Mouse (Mus musculus) midbrain, embryonic 10.5 days (tissue): ENCODE data around the gene Ccdc28b. TPM values are rescaled to one million over a fixed set of nuclear protein-coding genes. Genes with fewer than 3 reads are reported as not detected.

Source experiments
- DNase-seq: peaks from one replicate; pipeline ENCODE4 v3.0.0-alpha.2; 2017; ENCODE audit warnings: low spot score
- H3K27ac ChIP-seq: fragments of 300-500 bp; sonication (generic); replicated peaks from 2 replicates; pipeline ENCODE4 v1.5.1; 2016; ENCODE audit warnings: mild to moderate bottlenecking
- H3K27me3 ChIP-seq: fragments of 300-500 bp; sonication (generic); 2 replicates; pipeline ENCODE4 v1.6.1; 2016; ENCODE audit warnings: low read depth, mild to moderate bottlenecking; ENCODE audit not compliant: poor library complexity, severe bottlenecking
- H3K36me3 ChIP-seq: fragments of 300-500 bp; sonication (generic); 2 replicates; pipeline ENCODE4 v1.6.1; 2016; ENCODE audit warnings: mild to moderate bottlenecking, moderate library complexity
- H3K4me1 ChIP-seq: fragments of 300-500 bp; sonication (generic); 2 replicates; pipeline ENCODE4 v1.6.1; 2016
- H3K4me3 ChIP-seq: fragments of 300-500 bp; sonication (generic); 2 replicates; pipeline ENCODE4 v1.5.1; 2016; ENCODE audit warnings: mild to moderate bottlenecking, moderate library complexity
- H3K9me3 ChIP-seq: fragments of 300-500 bp; sonication (generic); replicated peaks from 2 replicates; pipeline ENCODE4 v1.6.1; 2016; ENCODE audit warnings: mild to moderate bottlenecking
- WGBS: fragments of 180-500 bp; shearing (Covaris S2); methylation state at CpG from one replicate; pipeline ENCODE4 v1.1.7; 2016; 5-methylcytosine and 5-hydroxymethylcytosine counted together
- polyA plus RNA-seq: library from polyadenylated mRNA; unstranded; fragments of >200 nt; fragmentation: Nextera tagmentation; extraction: Ambion mirVana; gene quantifications from 2 replicates; pipeline ENCODE4 v1.2.1, GENCODE M21; 2016

Gene Ccdc28b
- polyA plus RNA-seq, 1 experiment from 2014 or later, result 58.6 TPM

DNA sequence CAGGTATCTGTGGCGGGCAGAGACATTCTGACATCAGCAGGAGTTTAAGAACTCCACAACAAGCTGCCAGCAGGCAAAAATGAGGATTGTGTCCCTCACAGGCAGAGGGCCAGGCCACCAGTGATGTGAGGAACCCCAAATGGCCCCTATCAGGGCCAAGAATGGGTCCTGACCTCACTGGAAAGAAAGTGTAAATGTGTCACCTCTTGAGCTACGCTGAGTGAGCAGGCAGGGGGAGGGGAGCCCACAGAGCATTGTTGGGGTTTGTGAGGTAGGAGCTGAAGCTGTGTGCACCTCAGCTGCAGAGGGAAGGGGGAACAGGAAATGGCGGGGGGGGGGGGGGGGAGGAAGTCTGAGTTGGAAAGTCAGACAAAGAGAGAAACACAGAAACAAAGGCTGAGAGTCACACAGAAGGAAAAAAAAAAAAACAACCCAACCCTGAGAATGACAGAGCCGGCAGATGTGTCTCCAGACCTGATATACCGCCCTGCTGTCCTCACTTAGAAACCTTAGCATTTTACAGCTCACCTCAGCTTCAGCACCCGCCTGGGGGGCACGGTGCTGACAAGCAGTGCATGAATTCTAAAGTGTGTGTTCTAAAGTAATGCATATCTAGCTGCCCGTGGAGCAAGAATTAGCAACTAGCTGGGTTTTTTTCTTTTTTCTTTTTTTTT lies 48.4 kb downstream of the Ccdc28b start:
- 62% methylated on average over 7 of the region's 8 CpGs for WGBS
- peak overlapping the region; percentile 46; the same call in 1 of the 2 replicates for H3K27ac ChIP-seq
- no peaks in the 10 kb centered on the region for H3K9me3 ChIP-seq
- DNase-seq, result no peak
- no peaks in the 10 kb centered on the region for H3K36me3 ChIP-seq
- peaks cover 18% of the 10 kb centered on the region for H3K4me1 ChIP-seq
- no peak overlapping the region for H3K4me3 ChIP-seq
- H3K27me3 ChIP-seq, result 0 out of 2 replicates have a peak, but pooled peaks cover 5% of the 10 kb centered on the region

DNA sequence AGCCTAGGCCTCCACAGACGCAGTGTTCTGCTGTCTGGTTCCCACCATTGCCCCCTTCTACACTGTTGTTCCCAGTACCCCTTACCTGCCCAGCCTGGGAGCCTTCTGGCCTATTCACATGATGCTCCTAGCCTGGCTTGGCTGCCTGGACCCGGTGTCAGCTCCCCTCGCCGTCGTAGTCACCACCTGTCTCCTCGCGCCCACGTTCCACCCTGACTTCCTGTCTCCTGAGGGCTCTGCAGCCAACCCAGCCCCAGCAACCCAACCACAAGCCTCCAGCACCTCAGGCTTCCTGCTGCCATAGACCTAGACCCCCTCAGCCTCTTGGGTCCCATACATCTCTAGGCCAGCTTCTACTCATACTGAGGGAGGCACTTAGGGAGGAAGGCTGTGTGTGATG lies 50.3 kb downstream of the Ccdc28b start, which contains the start of gene Lck:
Gene Lck (minus strand): TSS at position 212 of the 400 bp plus-strand sequence.
- H3K4me3 ChIP-seq, result no peak within 1 kb of the TSS
- 93% methylated on average over 8 of the region's 8 CpGs for WGBS
- H3K36me3 ChIP-seq, result no peaks in the 10 kb centered on the region
- peaks cover 18% of the 10 kb centered on the region for H3K4me1 ChIP-seq
- H3K27ac ChIP-seq, result no peak within 1 kb of the TSS
- no peak for DNase-seq
- no peaks in the 10 kb centered on the region for H3K9me3 ChIP-seq
- H3K27me3 ChIP-seq, result 0 out of 2 replicates have a peak, but pooled peaks cover 5% of the 10 kb centered on the region

DNA sequence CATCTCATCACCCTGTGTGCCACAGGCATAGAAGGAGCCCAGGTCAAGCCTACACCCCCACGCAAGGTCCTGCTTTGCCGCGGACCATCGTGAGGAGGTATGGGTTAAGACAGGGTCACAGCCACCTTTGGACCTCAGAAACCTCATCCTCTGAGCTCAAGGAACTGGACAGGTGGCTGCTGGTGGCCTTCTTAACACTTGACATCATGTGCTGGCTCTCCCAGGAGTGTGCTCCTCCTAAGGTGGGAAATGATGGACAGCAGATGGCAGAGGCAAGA lies 50.7 kb downstream of the Ccdc28b start:
- Histone ChIP-seq H3K27ac (no peak overlapping the region), H3K9me3 (no peaks in the 10 kb centered on the region)
- 97% methylated on average over 4 of the region's 4 CpGs for WGBS

DNA sequence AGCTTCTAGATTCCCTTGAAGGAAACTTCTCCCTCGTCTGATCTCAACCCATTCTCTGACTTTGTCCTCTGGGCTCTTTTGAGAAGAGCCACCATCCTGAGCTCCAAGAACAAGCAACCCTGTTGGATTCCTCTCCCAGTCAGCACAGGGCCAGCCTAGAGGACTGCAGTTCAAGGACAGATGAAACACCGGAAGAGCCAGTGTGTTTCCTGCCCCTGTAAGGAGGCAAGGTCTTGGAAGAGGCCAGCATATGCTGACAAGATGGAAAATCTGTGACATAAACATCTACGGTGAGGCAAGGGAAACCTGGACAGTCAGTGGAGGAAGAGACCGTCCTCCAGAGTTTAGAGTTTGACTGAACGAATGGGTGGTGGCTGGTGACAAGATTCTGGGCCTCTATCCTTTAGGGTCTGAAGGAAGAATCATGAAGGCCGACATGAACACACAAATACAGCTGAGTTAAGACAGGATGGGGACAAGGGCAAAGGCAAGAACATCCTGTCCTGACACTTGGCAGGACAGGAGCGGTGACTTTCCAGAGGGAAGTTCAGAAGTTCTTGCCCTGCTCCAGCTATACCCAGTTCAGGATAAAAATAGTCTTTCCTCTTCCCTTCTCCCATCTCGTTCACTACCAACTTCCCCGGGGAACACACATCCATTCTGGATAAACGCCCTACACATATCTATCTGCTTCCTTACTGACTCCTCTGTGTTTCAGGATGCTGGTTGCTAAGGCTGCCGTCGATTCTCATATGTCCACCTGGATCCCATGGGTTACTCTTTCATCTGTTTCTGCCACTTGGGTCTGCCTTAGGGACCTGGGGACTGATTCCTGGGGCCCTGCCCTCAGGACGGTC lies 51.3 kb downstream of the Ccdc28b start:
- WGBS, result 86% methylated on average over 13 of the region's 13 CpGs
- no peak overlapping the region for H3K27ac ChIP-seq
- H3K9me3 ChIP-seq, result no peaks in the 10 kb centered on the region
- DNase-seq, result no peak
- H3K36me3 ChIP-seq, result no peaks in the 10 kb centered on the region
- no peak overlapping the region for H3K4me3 ChIP-seq
- H3K27me3 ChIP-seq, result 0 out of 2 replicates have a peak, but pooled peaks cover 5% of the 10 kb centered on the region
- peaks cover 17% of the 10 kb centered on the region for H3K4me1 ChIP-seq

More for the DNA sequence above, 50.7 kb downstream of the Ccdc28b start:
- no peak for DNase-seq
- Histone ChIP-seq H3K36me3 (no peaks in the 10 kb centered on the region), H3K4me1 (peaks cover 18% of the 10 kb centered on the region), H3K27me3 (0 out of 2 replicates have a peak, but pooled peaks cover 5% of the 10 kb centered on the region), H3K4me3 (no peak overlapping the region)

DNA sequence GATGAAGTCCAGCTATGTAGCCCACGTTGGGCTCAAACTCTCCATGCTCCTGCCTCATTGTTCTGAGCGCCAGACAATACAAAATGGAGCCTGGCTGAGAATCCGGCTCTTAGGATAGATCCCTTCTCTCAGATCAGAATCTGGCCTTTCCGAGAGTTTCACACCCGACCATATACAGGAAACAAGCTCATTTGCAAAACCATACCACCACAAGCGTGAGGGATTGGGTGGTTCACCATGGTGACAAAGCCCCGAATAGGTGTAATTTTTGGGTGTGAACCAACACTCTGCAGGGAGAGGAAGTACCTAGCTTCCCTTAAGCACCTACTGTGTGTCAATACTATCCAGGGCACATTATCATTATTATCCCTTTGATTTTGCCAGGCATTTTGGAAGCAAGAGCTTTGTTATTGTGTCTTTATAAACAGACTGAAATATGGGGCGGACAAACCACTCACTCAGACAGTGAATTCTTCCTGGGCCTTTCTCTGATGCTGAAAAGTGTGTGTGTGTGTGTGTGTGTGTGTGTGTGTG lies 52.1 kb downstream of the Ccdc28b start:
- WGBS, result 80% methylated on average over 8 of the region's 8 CpGs
- 0 out of 2 replicates have a peak, but pooled peaks cover under 1% of the 10 kb centered on the region for H3K27me3 ChIP-seq
- H3K36me3 ChIP-seq, result no peaks in the 10 kb centered on the region
- H3K4me3 ChIP-seq, result no peak overlapping the region
- H3K27ac ChIP-seq, result no peak overlapping the region
- DNase-seq, result no peak
- no peaks in the 10 kb centered on the region for H3K9me3 ChIP-seq
- peaks cover 9% of the 10 kb centered on the region for H3K4me1 ChIP-seq

DNA sequence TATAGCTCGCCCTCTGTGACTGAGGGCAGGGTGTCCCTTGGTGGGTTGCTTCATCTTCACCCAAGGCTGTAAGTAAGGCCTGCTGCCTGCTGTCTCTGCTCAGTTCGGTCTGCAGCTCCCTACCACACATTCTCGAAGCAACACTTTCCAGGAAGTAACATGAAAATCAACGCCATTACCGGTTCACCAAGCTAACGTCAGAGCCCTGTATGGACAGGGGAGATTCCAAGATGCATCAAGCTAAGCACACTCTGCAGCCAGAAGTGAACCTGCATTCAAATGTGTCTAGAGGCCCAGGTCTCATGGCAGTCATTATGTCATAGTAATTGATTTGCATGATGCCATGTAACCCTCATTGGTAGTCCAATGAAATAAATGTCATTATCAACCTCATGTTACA lies 53.7 kb downstream of the Ccdc28b start:
- Histone ChIP-seq H3K27ac (no peak overlapping the region), H3K4me1 (peaks cover 1% of the 10 kb centered on the region; the same call in 1 of the 2 replicates), H3K36me3 (no peaks in the 10 kb centered on the region), H3K4me3 (no peak overlapping the region), H3K9me3 (no peaks in the 10 kb centered on the region), H3K27me3 (no peaks in the 10 kb centered on the region)
- 91% methylated on average over 6 of the region's 6 CpGs for WGBS
- DNase-seq, result no peak

Other genes with a start within 250 kb of the Ccdc28b start
- gene Zbtb8a, start 245.8 kb downstream of the Ccdc28b start, polyA plus RNA-seq, result 7.5 and 9.4 TPM in 2 replicates
- 1.3 and 1.6 TPM in 2 replicates for gene Zbtb8b, start 183.1 kb downstream of the Ccdc28b start, polyA plus RNA-seq
- gene Bsdc1, start 162.4 kb downstream of the Ccdc28b start, polyA plus RNA-seq, result 20.2 and 25.0 TPM in 2 replicates
- gene Tssk3, start 132.9 kb downstream of the Ccdc28b start, polyA plus RNA-seq, result not detected in 2 replicates
- gene Fam229a, start 132.8 kb downstream of the Ccdc28b start, polyA plus RNA-seq, result not detected in 2 replicates
- gene Marcksl1, start 110.4 kb downstream of the Ccdc28b start, polyA plus RNA-seq, result 1,603 and 1,647 TPM in 2 replicates
- 276 and 278 TPM in 2 replicates for gene Hdac1, start 81.2 kb downstream of the Ccdc28b start, polyA plus RNA-seq
- gene Lck, start 50.3 kb downstream of the Ccdc28b start, polyA plus RNA-seq, result 4.7 and 7.2 TPM in 2 replicates
- gene Fam167b, start 45.4 kb downstream of the Ccdc28b start, polyA plus RNA-seq, result 0.50 and 1.5 TPM in 2 replicates
- gene Eif3i, start 23.3 kb downstream of the Ccdc28b start, polyA plus RNA-seq, result 261 and 293 TPM in 2 replicates
- 226 and 231 TPM in 2 replicates for gene Tmem234, start 23.3 kb downstream of the Ccdc28b start, polyA plus RNA-seq
- 2.1 and 2.9 TPM in 2 replicates for gene Dcdc2b, start 9.7 kb downstream of the Ccdc28b start, polyA plus RNA-seq
- gene Iqcc, start 4.8 kb downstream of the Ccdc28b start, polyA plus RNA-seq, result 30.6 and 32.8 TPM in 2 replicates
- gene Txlna, start 17.1 kb upstream of the Ccdc28b start, polyA plus RNA-seq, result 104 and 107 TPM in 2 replicates
- 14.7 and 16.0 TPM in 2 replicates for gene Kpna6, start 48.8 kb upstream of the Ccdc28b start, polyA plus RNA-seq
- 15.1 and 17.4 TPM in 2 replicates for gene Tmem39b, start 72.9 kb upstream of the Ccdc28b start, polyA plus RNA-seq
- 152 and 162 TPM in 2 replicates for gene Khdrbs1, start 118.4 kb upstream of the Ccdc28b start, polyA plus RNA-seq
- 307 and 309 TPM in 2 replicates for gene Ptp4a2, start 187.3 kb upstream of the Ccdc28b start, polyA plus RNA-seq